7 mouse cellular contexts compared by ENCODE assay signal in genomic region chr19:15925719-15926045, GRCm38 (mm10). TPM values are rescaled to one million over a fixed set of nuclear protein-coding genes. Genes with fewer than 3 reads are reported as not detected.
DNase-seq lines count a peak whose midpoint lies in the region; ATAC-seq lines count a peak whose summit lies in the region.

No protein-coding gene starts in this region.

- H3K27ac ChIP-seq in embryonic facial prominence, embryonic 13.5 days = peak overlapping the region; percentile 90
- peak overlapping the region; percentile 79 for H3K27ac ChIP-seq in heart, embryonic 10.5 days
- peak overlapping the region; percentile 65; the same call in 1 of the 2 replicates for H3K27ac ChIP-seq in kidney, embryonic 14.5 days (ENCODE audit: low read depth, low read length)
- H3K27ac ChIP-seq in limb, embryonic 13.5 days = peak overlapping the region; percentile 90
- peak overlapping the region; percentile 73 for H3K27ac ChIP-seq in midbrain, embryonic 16.5 days (ENCODE audit: low read length)

- WGBS in embryonic facial prominence, embryonic 13.5 days = 3% methylated on average over 4 of the region's 4 CpGs
- WGBS in heart, embryonic 10.5 days = 33% methylated on average over 4 of the region's 4 CpGs
- 14% methylated on average over 4 of the region's 4 CpGs for WGBS in kidney, embryonic 14.5 days
- WGBS in limb, embryonic 13.5 days = 14% methylated on average over 4 of the region's 4 CpGs
- WGBS in midbrain, embryonic 16.5 days = 4% methylated on average over 4 of the region's 4 CpGs

- no peaks in the 10 kb centered on the region for H3K9me3 ChIP-seq in embryonic facial prominence, embryonic 13.5 days
- no peaks in the 10 kb centered on the region for H3K9me3 ChIP-seq in heart, embryonic 10.5 days
- no peaks in the 10 kb centered on the region for H3K9me3 ChIP-seq in kidney, embryonic 14.5 days (ENCODE audit: control insufficient read depth, low read length)
- H3K9me3 ChIP-seq in limb, embryonic 13.5 days = no peaks in the 10 kb centered on the region
- no peaks in the 10 kb centered on the region for H3K9me3 ChIP-seq in midbrain, embryonic 16.5 days (replicated peaks; ENCODE audit: control insufficient read depth, low read length, poor library complexity, severe bottlenecking)

- peak; percentile 88 for DNase-seq in adrenal gland, postnatal 14 days
- DNase-seq in heart, embryonic 10.5 days (ENCODE audit: low spot score) = no peak
- peak; percentile 37 to 72 for DNase-seq in urinary bladder, postnatal 36 days (ENCODE audit: low spot score in 2 of 2)

- peak overlapping the region; percentile 61 for H3K4me3 ChIP-seq in embryonic facial prominence, embryonic 13.5 days
- peak overlapping the region; percentile 71 for H3K4me3 ChIP-seq in heart, embryonic 10.5 days
- H3K4me3 ChIP-seq in kidney, embryonic 14.5 days (ENCODE audit: low read length) = peak overlapping the region; percentile 67
- peak overlapping the region; percentile 70 for H3K4me3 ChIP-seq in limb, embryonic 13.5 days
- peak overlapping the region; percentile 62 for H3K4me3 ChIP-seq in midbrain, embryonic 16.5 days (ENCODE audit: low read depth, low read length)

- peaks cover 25% of the 10 kb centered on the region for H3K4me1 ChIP-seq in embryonic facial prominence, embryonic 13.5 days
- peaks cover 17% of the 10 kb centered on the region; the same call in 1 of the 2 replicates for H3K4me1 ChIP-seq in heart, embryonic 10.5 days
- peaks cover 11% of the 10 kb centered on the region; the same call in 1 of the 2 replicates for H3K4me1 ChIP-seq in kidney, embryonic 14.5 days (ENCODE audit: control insufficient read depth, insufficient read depth, low read length)
- H3K4me1 ChIP-seq in limb, embryonic 13.5 days = peaks cover 26% of the 10 kb centered on the region
- peaks cover 14% of the 10 kb centered on the region for H3K4me1 ChIP-seq in midbrain, embryonic 16.5 days (ENCODE audit: control insufficient read depth, insufficient read depth, low read length)

- H3K27me3 ChIP-seq in embryonic facial prominence, embryonic 13.5 days = no peaks in the 10 kb centered on the region
- H3K27me3 ChIP-seq in heart, embryonic 10.5 days (ENCODE audit: insufficient read depth, poor library complexity, severe bottlenecking) = 0 out of 2 replicates have a peak, but pooled peaks cover 12% of the 10 kb centered on the region
- no peaks in the 10 kb centered on the region for H3K27me3 ChIP-seq in kidney, embryonic 14.5 days (ENCODE audit: control insufficient read depth, insufficient read depth, low read length)
- no peaks in the 10 kb centered on the region for H3K27me3 ChIP-seq in limb, embryonic 13.5 days
- H3K27me3 ChIP-seq in midbrain, embryonic 16.5 days (ENCODE audit: control insufficient read depth, insufficient read depth, low read depth, low read length) = peaks cover 4% of the 10 kb centered on the region

- peak overlapping the region; percentile 79 for H3K4me2 ChIP-seq in embryonic facial prominence, embryonic 13.5 days
- peak overlapping the region; percentile 94 for H3K4me2 ChIP-seq in kidney, embryonic 14.5 days (replicated peaks; ENCODE audit: low read depth, low read length)
- H3K4me2 ChIP-seq in limb, embryonic 13.5 days (replicated peaks) = peak overlapping the region; percentile 97
- H3K4me2 ChIP-seq in midbrain, embryonic 16.5 days (ENCODE audit: low read length) = peak overlapping the region; percentile 95

- ATAC-seq in embryonic facial prominence, embryonic 13.5 days (ENCODE audit: insufficient number of reproducible peaks, insufficient read depth, low FRiP score, low TSS enrichment, low read depth) = peak; percentile 70
- ATAC-seq in kidney, embryonic 14.5 days (ENCODE audit: low FRiP score, low TSS enrichment) = peak; percentile 12; the same call in 1 of the 2 replicates
- peak; percentile 79 for ATAC-seq in limb, embryonic 13.5 days (ENCODE audit: low FRiP score, low read depth)
- peak; percentile 61 for ATAC-seq in midbrain, embryonic 16.5 days

- H3K36me3 ChIP-seq in embryonic facial prominence, embryonic 13.5 days = no peaks in the 10 kb centered on the region
- 0 out of 2 replicates have a peak, but pooled peaks cover 2% of the 10 kb centered on the region for H3K36me3 ChIP-seq in heart, embryonic 10.5 days
- peaks cover under 1% of the 10 kb centered on the region; the same call in 1 of the 2 replicates for H3K36me3 ChIP-seq in kidney, embryonic 14.5 days (ENCODE audit: control insufficient read depth, insufficient read depth, low read length)
- no peaks in the 10 kb centered on the region for H3K36me3 ChIP-seq in limb, embryonic 13.5 days
- H3K36me3 ChIP-seq in midbrain, embryonic 16.5 days (ENCODE audit: control insufficient read depth, insufficient read depth, low read length) = no peaks in the 10 kb centered on the region

- H3K9ac ChIP-seq in embryonic facial prominence, embryonic 13.5 days = peak overlapping the region; percentile 59; the same call in 1 of the 2 replicates
- peak overlapping the region; percentile 58; the same call in 1 of the 2 replicates for H3K9ac ChIP-seq in kidney, embryonic 14.5 days (ENCODE audit: low read depth, low read length)
- peak overlapping the region; percentile 62 for H3K9ac ChIP-seq in limb, embryonic 13.5 days
- no peak overlapping the region for H3K9ac ChIP-seq in midbrain, embryonic 16.5 days (ENCODE audit: low read depth, low read length)

RNA-seq across cellular contexts. Expression of gene Psat1, which starts 21.5 kb away (rescaled TPM):
- 129 and 165 TPM in 2 replicates for total RNA-seq in adrenal gland, postnatal 14 days (2021)
- 75.1 and 98.9 TPM in 2 replicates for polyA plus RNA-seq in embryonic facial prominence, embryonic 13.5 days (2015; fragmentation: Nextera tagmentation; extraction: Ambion mirVana)
- 56.5 and 88.5 TPM in 2 replicates for polyA plus RNA-seq in heart, embryonic 10.5 days (2016; fragmentation: Nextera tagmentation; extraction: Ambion mirVana)
- 88.6 and 116 TPM in 2 replicates for polyA plus RNA-seq in kidney, embryonic 14.5 days (2014; fragmentation: Nextera tagmentation; extraction: Ambion mirVana)
- 84.3 and 88.6 TPM in 2 replicates for polyA plus RNA-seq in limb, embryonic 13.5 days (2015; fragmentation: Nextera tagmentation; extraction: Ambion mirVana)
- 77.2 and 82.2 TPM in 2 replicates for polyA plus RNA-seq in midbrain, embryonic 16.5 days (2015; fragmentation: Nextera tagmentation; extraction: Ambion mirVana)

RNA-seq across cellular contexts. Expression of gene Cep78, which starts 59.1 kb away (rescaled TPM):
- 11.1 and 11.9 TPM in 2 replicates for total RNA-seq in adrenal gland, postnatal 14 days (2021)
- 30.0 and 33.0 TPM in 2 replicates for polyA plus RNA-seq in embryonic facial prominence, embryonic 13.5 days (2015; fragmentation: Nextera tagmentation; extraction: Ambion mirVana)
- 21.1 and 27.4 TPM in 2 replicates for polyA plus RNA-seq in heart, embryonic 10.5 days (2016; fragmentation: Nextera tagmentation; extraction: Ambion mirVana)
- 20.2 and 36.0 TPM in 2 replicates for polyA plus RNA-seq in kidney, embryonic 14.5 days (2014; fragmentation: Nextera tagmentation; extraction: Ambion mirVana)
- 35.2 and 35.6 TPM in 2 replicates for polyA plus RNA-seq in limb, embryonic 13.5 days (2015; fragmentation: Nextera tagmentation; extraction: Ambion mirVana)
- polyA plus RNA-seq in midbrain, embryonic 16.5 days (2015; fragmentation: Nextera tagmentation; extraction: Ambion mirVana) = 29.9 and 31.9 TPM in 2 replicates

Comparison
In these comparisons a context has a peak if more than half of its experiments do, and no peak if none do; other contexts are left out.
1. ATAC-seq: peak in every context shown above with its lines; median percentile 79 in limb, embryonic 13.5 days; 70 in embryonic facial prominence, embryonic 13.5 days; 61 in midbrain, embryonic 16.5 days; 12 in kidney, embryonic 14.5 days.